Mouse (Mus musculus) brain, embryonic 14.5 days (tissue): ENCODE results near the gene Pcif1. TPM values are rescaled to one million over a fixed set of nuclear protein-coding genes. Genes with fewer than 3 reads are reported as not detected.
A peak's percentile ranks its signal among the peaks of the same experiment; 100 is the strongest.
"Not testable (repeated sequence)": the region's sequence is repeated elsewhere in the genome, so short reads cannot be mapped to it uniquely, and the experiment has no call there.

ENCODE experiments used
- DNase-seq: peaks from one replicate; pipeline ENCODE4 v3.0.0-alpha.2; 2011; ENCODE audit warnings: low read depth
- CTCF ChIP-seq: fragments of 200-500 bp; IDR thresholded peaks from 2 replicates; pipeline ENCODE4 v1.5.1; 2012; ENCODE audit warnings: inconsistent platforms, mild to moderate bottlenecking, moderate library complexity, borderline replicate concordance; ENCODE audit not compliant: insufficient read depth, insufficient read length; ENCODE audit errors: extremely low read depth
- POLR2A ChIP-seq: fragments of 200-500 bp; IDR thresholded peaks from 2 replicates; pipeline ENCODE4 v1.6.1; 2012; ENCODE audit warnings: mild to moderate bottlenecking, inconsistent platforms, borderline replicate concordance; ENCODE audit not compliant: poor library complexity, insufficient read depth, insufficient read length, severe bottlenecking; ENCODE audit errors: extremely low read depth
- polyA plus RNA-seq: library from polyadenylated mRNA; depleted of rRNA; stranded (reverse); fragments of >200 nt; gene quantifications from 2 replicates; pipeline ENCODE4 v1.2.3, GENCODE M21; 2012; rRNA removed

The Pcif1 gene
- polyA plus RNA-seq, result 55.5 and 60.1 TPM in 2 replicates

GRCm38 (mm10) chr2:164879228-164879567, at the start of gene Pcif1:
Pcif1 (plus strand) TSS chr2:164879304.
- TF ChIP-seq CTCF (no peak), POLR2A (peak; percentile 96)
- DNase-seq, result peak; percentile 94

GRCm38 (mm10) chr2:164831029-164831428, 48.1 kb upstream of the Pcif1 start:
- no peak for DNase-seq
- TF ChIP-seq CTCF, result no peak
- TF ChIP-seq POLR2A, result no peak

- no peak for DNase-seq
- no peak for TF ChIP-seq POLR2A
- no peak for TF ChIP-seq CTCF
Measured at GRCm38 (mm10) chr2:164832032-164832747, 46.9 kb upstream of the Pcif1 start.

DNA sequence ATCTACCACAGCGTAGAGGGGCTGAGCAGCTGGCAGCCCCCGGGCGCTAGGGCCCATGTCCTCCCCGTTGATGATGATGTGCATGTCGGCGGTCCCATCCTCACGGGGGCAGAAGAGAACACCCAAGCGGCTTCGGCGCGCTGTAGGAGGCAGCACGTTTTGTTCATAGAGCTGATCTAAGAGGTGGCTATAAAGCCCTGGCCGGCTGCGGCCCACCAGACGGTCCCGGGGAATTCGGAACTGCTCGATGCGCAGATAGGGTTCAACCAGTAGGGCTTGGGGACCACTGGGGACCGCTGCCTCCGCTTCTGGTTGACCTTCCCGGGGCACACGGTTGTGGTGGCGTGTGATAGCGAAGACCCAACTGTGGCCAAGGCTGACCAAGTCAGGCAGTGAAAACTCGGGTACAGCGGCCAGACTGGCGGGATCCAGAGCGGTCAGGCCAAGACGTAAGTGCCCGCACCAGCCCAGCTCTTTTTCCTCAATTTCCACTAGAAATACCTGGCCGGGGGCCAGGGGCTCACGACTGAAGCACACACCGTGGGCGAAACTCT, 46.3 kb upstream of the Pcif1 start, which contains the start of gene Ctsa:
Ctsa (plus strand) TSS at position 126 of the 554 bp plus-strand sequence.
- TF ChIP-seq POLR2A (peak; percentile 39; the same call in 1 of the 2 replicates), CTCF (peak; percentile 47; the same call in 1 of the 2 replicates)
- peak; percentile 86 for DNase-seq

DNA sequence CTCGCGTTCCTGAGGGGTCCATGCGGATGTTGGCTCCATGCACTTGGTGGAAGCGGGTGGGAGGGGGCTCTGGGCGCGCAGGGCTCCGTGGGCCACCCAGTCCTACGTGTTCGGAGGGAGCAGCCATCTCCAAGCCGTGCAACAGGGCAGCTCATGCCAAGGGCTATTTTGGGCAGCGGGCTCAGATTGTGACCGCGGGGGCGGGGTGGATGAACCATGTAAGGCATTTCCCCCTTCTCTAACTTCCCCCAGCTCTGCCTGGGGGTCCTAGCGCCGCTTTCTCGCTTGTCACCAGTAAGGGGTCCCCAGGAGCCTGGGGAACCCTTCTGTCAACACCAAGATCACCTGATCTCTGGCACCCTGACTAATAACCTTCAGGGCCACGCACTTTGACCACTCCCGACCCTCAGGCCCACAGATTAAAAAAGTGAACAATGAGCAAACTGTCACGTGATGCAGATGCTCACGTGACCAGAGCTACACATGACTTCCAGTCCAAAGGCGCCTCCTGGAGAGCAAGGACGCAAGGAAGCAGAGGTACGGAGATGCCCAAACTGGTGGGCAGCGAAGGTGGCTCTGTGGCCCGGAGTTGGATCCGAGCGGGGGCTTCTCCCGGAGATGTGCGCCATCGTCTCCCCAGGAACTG, 45.7 kb upstream of the Pcif1 start, which contains the start of gene Neurl2:
Neurl2 (minus strand) TSS at position 143 of the 646 bp plus-strand sequence.
- peak; percentile 97 for DNase-seq
- TF ChIP-seq CTCF (no peak), POLR2A (peak; percentile 35; the same call in 1 of the 2 replicates)

DNA sequence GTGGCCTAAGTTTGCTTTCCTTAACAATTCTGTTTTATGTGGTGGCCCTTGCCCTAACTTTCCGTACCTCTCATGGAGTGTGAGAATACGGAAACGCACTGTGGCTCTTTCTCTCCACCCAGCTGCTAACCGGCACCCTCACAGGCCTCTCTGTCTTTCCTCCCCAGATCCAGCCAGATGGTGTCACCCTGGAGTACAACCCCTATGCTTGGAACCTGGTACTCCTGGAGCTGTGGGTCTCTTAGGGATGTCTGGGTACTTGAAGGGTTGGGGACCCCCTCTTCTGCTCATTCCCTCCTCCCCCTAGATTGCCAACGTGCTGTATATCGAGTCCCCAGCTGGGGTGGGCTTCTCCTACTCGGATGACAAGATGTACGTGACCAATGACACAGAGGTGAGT, 44.6 kb upstream of the Pcif1 start:
- no peak for DNase-seq
- no peak for TF ChIP-seq CTCF
- TF ChIP-seq POLR2A, result no peak

- no peak for DNase-seq
- no peak for TF ChIP-seq POLR2A
- TF ChIP-seq CTCF, result no peak
Measured at GRCm38 (mm10) chr2:164835164-164835563, 43.9 kb upstream of the Pcif1 start.

GRCm38 (mm10) chr2:164845782-164846181, 33.3 kb upstream of the Pcif1 start:
- no peak for DNase-seq
- TF ChIP-seq POLR2A, result no peak
- peak; percentile 40; the same call in 1 of the 2 replicates for TF ChIP-seq CTCF

GRCm38 (mm10) chr2:164850061-164850460, 29.0 kb upstream of the Pcif1 start:
- no peak for TF ChIP-seq CTCF
- no peak for TF ChIP-seq POLR2A
- DNase-seq, result no peak

DNA sequence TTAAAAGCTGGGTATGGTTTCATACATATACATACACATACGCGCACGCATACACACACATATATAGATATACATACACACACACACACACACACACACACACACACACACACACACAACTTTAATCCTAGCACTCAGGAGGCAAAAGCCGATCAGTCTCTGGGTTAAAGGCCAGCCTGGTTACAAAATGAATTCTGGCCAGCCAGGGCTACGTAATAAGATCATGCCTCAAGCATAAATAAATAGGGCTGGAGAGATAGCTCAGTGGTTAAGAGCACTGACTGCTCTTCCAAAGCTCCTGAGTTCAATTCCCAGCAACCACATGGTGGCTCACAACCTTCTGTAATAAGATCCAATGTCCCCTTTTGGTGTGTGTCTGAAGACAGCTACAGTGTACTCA, 23.5 kb upstream of the Pcif1 start:
- DNase-seq, result not testable (repeated sequence)

- no peak for DNase-seq
- TF ChIP-seq CTCF (no peak), POLR2A (no peak)
Measured at GRCm38 (mm10) chr2:164856309-164857100, 22.6 kb upstream of the Pcif1 start.
